Mouse (Mus musculus): ENCODE measurements around the gene Enoph1. TPM values are rescaled to one million over a fixed set of nuclear protein-coding genes. Genes with fewer than 3 reads are reported as not detected.

Enoph1 gene
- polyA plus RNA-seq, 1 experiment from 2014 or later = 62.8 TPM

- Histone ChIP-seq H3K27me3 (ENCODE audit: poor library complexity, severe bottlenecking) (no peaks in the 10 kb centered on the region), H3K36me3 (replicated peaks) (peaks cover 21% of the 10 kb centered on the region), H3K27ac (no peak overlapping the region), H3K4me1 (peaks cover 58% of the 10 kb centered on the region), H3K9me3 (no peaks in the 10 kb centered on the region), H3K4me3 (no peak overlapping the region)
- 85% methylated on average over 4 of the region's 4 CpGs for WGBS
- DNase-seq (ENCODE audit: extremely low spot score, low spot score) = no peak
Observed at GRCm38 (mm10) chr5:100044030-100044429, 4.2 kb downstream of the Enoph1 start.

- peaks cover 64% of the 10 kb centered on the region for H3K4me1 ChIP-seq
- 89% methylated on average over 5 of the region's 5 CpGs for WGBS
- no peak for DNase-seq (ENCODE audit: extremely low spot score, low spot score)
Observed at GRCm38 (mm10) chr5:100044621-100045020, 4.8 kb downstream of the Enoph1 start.

GRCm38 (mm10) chr5:100046096-100046495 lies 6.3 kb downstream of the Enoph1 start:
- no peak overlapping the region; the same call in 1 of the 2 replicates for H3K27ac ChIP-seq
- peaks cover 33% of the 10 kb centered on the region for H3K36me3 ChIP-seq (replicated peaks)
- no peaks in the 10 kb centered on the region for H3K9me3 ChIP-seq
- peaks cover 56% of the 10 kb centered on the region for H3K4me1 ChIP-seq
- no peaks in the 10 kb centered on the region for H3K27me3 ChIP-seq (ENCODE audit: poor library complexity, severe bottlenecking)
- no peak overlapping the region for H3K4me3 ChIP-seq
- DNase-seq (ENCODE audit: extremely low spot score, low spot score) = no peak
- WGBS = 80% methylated on average over 3 of the region's 3 CpGs

More at GRCm38 (mm10) chr5:100044621-100045020, 4.8 kb downstream of the Enoph1 start:
- H3K27me3 ChIP-seq (ENCODE audit: poor library complexity, severe bottlenecking) = no peaks in the 10 kb centered on the region
- peaks cover 21% of the 10 kb centered on the region for H3K36me3 ChIP-seq (replicated peaks)
- no peaks in the 10 kb centered on the region for H3K9me3 ChIP-seq
- H3K4me3 ChIP-seq = no peak overlapping the region
- no peak overlapping the region for H3K27ac ChIP-seq

GRCm38 (mm10) chr5:100047143-100047640 lies 7.4 kb downstream of the Enoph1 start:
- no peaks in the 10 kb centered on the region for H3K9me3 ChIP-seq
- no peaks in the 10 kb centered on the region for H3K27me3 ChIP-seq (ENCODE audit: poor library complexity, severe bottlenecking)
- H3K4me3 ChIP-seq = no peak overlapping the region; the same call in 1 of the 2 replicates
- H3K27ac ChIP-seq = peak overlapping the region; percentile 44
- DNase-seq (ENCODE audit: extremely low spot score, low spot score) = no peak
- peaks cover 35% of the 10 kb centered on the region for H3K36me3 ChIP-seq (replicated peaks)
- peaks cover 48% of the 10 kb centered on the region for H3K4me1 ChIP-seq
- WGBS = 58% methylated on average over 8 of the region's 8 CpGs

GRCm38 (mm10) chr5:100047871-100048270 lies 8.1 kb downstream of the Enoph1 start:
- no peaks in the 10 kb centered on the region for H3K27me3 ChIP-seq (ENCODE audit: poor library complexity, severe bottlenecking)
- H3K4me3 ChIP-seq = no peak overlapping the region; the same call in 1 of the 2 replicates
- H3K36me3 ChIP-seq (replicated peaks) = peaks cover 35% of the 10 kb centered on the region
- H3K27ac ChIP-seq = peak overlapping the region; percentile 44; the same call in 1 of the 2 replicates
- H3K9me3 ChIP-seq = no peaks in the 10 kb centered on the region
- no peak for DNase-seq (ENCODE audit: extremely low spot score, low spot score)
- H3K4me1 ChIP-seq = peaks cover 48% of the 10 kb centered on the region
- 58% methylated on average over 7 of the region's 7 CpGs for WGBS

GRCm38 (mm10) chr5:100049904-100050303 lies 10.1 kb downstream of the Enoph1 start:
- DNase-seq (ENCODE audit: extremely low spot score, low spot score) = no peak
- Histone ChIP-seq H3K4me1 (peaks cover 46% of the 10 kb centered on the region), H3K9me3 (no peaks in the 10 kb centered on the region), H3K27me3 (ENCODE audit: poor library complexity, severe bottlenecking) (no peaks in the 10 kb centered on the region), H3K4me3 (no peak overlapping the region), H3K27ac (no peak overlapping the region), H3K36me3 (replicated peaks) (peaks cover 29% of the 10 kb centered on the region)
- WGBS = 92% methylated on average over 3 of the region's 3 CpGs

- Histone ChIP-seq H3K36me3 (replicated peaks) (peaks cover 29% of the 10 kb centered on the region), H3K4me1 (peaks cover 33% of the 10 kb centered on the region), H3K27ac (no peak overlapping the region), H3K4me3 (no peak overlapping the region), H3K9me3 (no peaks in the 10 kb centered on the region), H3K27me3 (ENCODE audit: poor library complexity, severe bottlenecking) (no peaks in the 10 kb centered on the region)
- WGBS = 90% methylated on average over 7 of the region's 7 CpGs
- DNase-seq (ENCODE audit: extremely low spot score, low spot score) = no peak
Observed at GRCm38 (mm10) chr5:100052728-100053127, 12.9 kb downstream of the Enoph1 start.

GRCm38 (mm10) chr5:100054807-100055547 lies 15.2 kb downstream of the Enoph1 start:
- Histone ChIP-seq H3K9me3 (no peaks in the 10 kb centered on the region), H3K4me1 (peaks cover 27% of the 10 kb centered on the region), H3K4me3 (no peak overlapping the region), H3K27me3 (ENCODE audit: poor library complexity, severe bottlenecking) (no peaks in the 10 kb centered on the region), H3K36me3 (replicated peaks) (peaks cover 42% of the 10 kb centered on the region), H3K27ac (peak overlapping the region; percentile 60; the same call in 1 of the 2 replicates)
- WGBS = 86% methylated on average over 11 of the region's 11 CpGs
- DNase-seq (ENCODE audit: extremely low spot score, low spot score) = no peak

- H3K4me1 ChIP-seq = peaks cover 27% of the 10 kb centered on the region
- no peaks in the 10 kb centered on the region for H3K9me3 ChIP-seq
- peaks cover 42% of the 10 kb centered on the region for H3K36me3 ChIP-seq (replicated peaks)
- no peak overlapping the region for H3K4me3 ChIP-seq
- no peaks in the 10 kb centered on the region for H3K27me3 ChIP-seq (ENCODE audit: poor library complexity, severe bottlenecking)
- no peak overlapping the region for H3K27ac ChIP-seq
- DNase-seq (ENCODE audit: extremely low spot score, low spot score) = no peak
- 90% methylated on average over 5 of the region's 5 CpGs for WGBS
Observed at GRCm38 (mm10) chr5:100055866-100056369, 16.1 kb downstream of the Enoph1 start.

- Histone ChIP-seq H3K27me3 (ENCODE audit: poor library complexity, severe bottlenecking) (no peaks in the 10 kb centered on the region), H3K27ac (no peak overlapping the region), H3K4me3 (no peak overlapping the region), H3K9me3 (no peaks in the 10 kb centered on the region), H3K36me3 (replicated peaks) (peaks cover 45% of the 10 kb centered on the region), H3K4me1 (peaks cover 27% of the 10 kb centered on the region)
- 87% methylated on average over 15 of the region's 15 CpGs for WGBS
- DNase-seq (ENCODE audit: extremely low spot score, low spot score) = no peak
Observed at GRCm38 (mm10) chr5:100057461-100058209, 17.9 kb downstream of the Enoph1 start.

GRCm38 (mm10) chr5:100058729-100059128 lies 18.9 kb downstream of the Enoph1 start:
- Histone ChIP-seq H3K4me1 (peaks cover 27% of the 10 kb centered on the region), H3K27ac (peak overlapping the region; percentile 44; the same call in 1 of the 2 replicates), H3K27me3 (ENCODE audit: poor library complexity, severe bottlenecking) (no peaks in the 10 kb centered on the region), H3K4me3 (no peak overlapping the region), H3K9me3 (no peaks in the 10 kb centered on the region), H3K36me3 (replicated peaks) (peaks cover 50% of the 10 kb centered on the region)
- DNase-seq (ENCODE audit: extremely low spot score, low spot score) = no peak
- WGBS = 80% methylated on average over 6 of the region's 6 CpGs

- no peak for DNase-seq (ENCODE audit: extremely low spot score, low spot score)
- H3K36me3 ChIP-seq (replicated peaks) = peaks cover 56% of the 10 kb centered on the region
- H3K4me3 ChIP-seq = no peak overlapping the region
- 75% methylated on average over 6 of the region's 6 CpGs for WGBS
- peak overlapping the region; percentile 44; the same call in 1 of the 2 replicates for H3K27ac ChIP-seq
- H3K4me1 ChIP-seq = peaks cover 24% of the 10 kb centered on the region
- no peaks in the 10 kb centered on the region for H3K27me3 ChIP-seq (ENCODE audit: poor library complexity, severe bottlenecking)
- H3K9me3 ChIP-seq = no peaks in the 10 kb centered on the region
Observed at GRCm38 (mm10) chr5:100059326-100059725, 19.5 kb downstream of the Enoph1 start.
